Mouse (Mus musculus): ENCODE measurements at regions not wholly inside any gene's neighbourhood (a gene's known extent, or its start where the extent isn't known, plus 50 kb on each side); places are given as distances from the start of the nearest gene placed in this dataset.

- no peak for TF ChIP-seq E2F4 (IDR thresholded peaks at IDR 0.05; ENCODE audit: borderline replicate concordance, low read depth, low read length)
- no peak for TF ChIP-seq NRF1 (IDR thresholded peaks at IDR 0.05; ENCODE audit: insufficient read depth, low read depth, low read length, poor library complexity, severe bottlenecking)
- TF ChIP-seq MAZ (IDR thresholded peaks at IDR 0.05; ENCODE audit: low read depth, low read length), result no peak
- TF ChIP-seq ZKSCAN1 (IDR thresholded peaks at IDR 0.05; ENCODE audit: low read depth, low read length), result no peak
- TF ChIP-seq USF2 (IDR thresholded peaks at IDR 0.05; ENCODE audit: borderline replicate concordance in 1 of 2, insufficient read depth in 1 of 2, low read depth in 1 of 2, low read length in 2 of 2), result no peak
- no peak for TF ChIP-seq CTCF (IDR thresholded peaks at IDR 0.05 in 2 of 3, conservative IDR thresholded peaks at IDR 0.05 in 1 of 3; ENCODE audit: control insufficient read depth in 1 of 3, insufficient read depth in 1 of 3, low read depth in 2 of 3, low read length in 3 of 3, poor library complexity in 1 of 3, severe bottlenecking in 1 of 3)
- TF ChIP-seq POLR2A (IDR thresholded peaks at IDR 0.05; ENCODE audit: control insufficient read depth in 1 of 2, insufficient read depth in 1 of 2, low read depth in 1 of 2, low read length in 2 of 2, poor library complexity in 1 of 2), result no peak
- TF ChIP-seq NELFE (IDR thresholded peaks at IDR 0.05; ENCODE audit: low read depth, low read length), result no peak
- TF ChIP-seq CHD2 (IDR thresholded peaks at IDR 0.05; ENCODE audit: low read length), result no peak
- no peak for TF ChIP-seq RAD21 (IDR thresholded peaks at IDR 0.05; ENCODE audit: low read depth, low read length)
- no peak for TF ChIP-seq EP300 (IDR thresholded peaks at IDR 0.05; ENCODE audit: low read depth in 1 of 2, low read length in 2 of 2)
- TF ChIP-seq USF1 (IDR thresholded peaks at IDR 0.05; ENCODE audit: low read depth, low read length), result no peak
- TF ChIP-seq MAX (IDR thresholded peaks at IDR 0.05; ENCODE audit: low read length), result no peak
- TF ChIP-seq ELF1 (IDR thresholded peaks at IDR 0.05; ENCODE audit: low read depth, low read length), result no peak
Measured at GRCm38 (mm10) chr7:39596403-39596802, 78.8 kb downstream of the Zfp619 start.

Data from MEL (cell line).